Mouse (Mus musculus) left cerebral cortex, postnatal 36 days (tissue): Measurements from ENCODE around the gene Epo. TPM values are rescaled to one million over a fixed set of nuclear protein-coding genes. Genes with fewer than 3 reads are reported as not detected.
A peak's percentile ranks its signal among the peaks of the same experiment; 100 is the strongest.

Experiments used
- DNase-seq, 2 experiments: peaks; one replicate each; pipeline ENCODE4 v3.0.0; 2021 to 2022; ENCODE audit warnings: low spot score in 2 of 2, mixed read lengths in 1 of 2
- intact Hi-C: fragments of 180-260 bp; cut with DNase I; formaldehyde crosslinking; loops from one replicate; pipeline ENCODE4 v1.15.1; 2025
- total RNA-seq, 2 experiments: library from RNA; stranded (reverse); gene quantifications; 2 replicates each; pipeline ENCODE4 v1.2.3; 2021

Gene Epo
- total RNA-seq, 2 experiments from 2014 or later: not detected

GRCm38 (mm10) chr5:137524671-137525070, 8.4 kb downstream of the Epo start:
- DNase-seq: no peak
- intact Hi-C loops: no loop called here

- DNase-seq: no peak
- intact Hi-C loops: no loop called here
These were observed 8.9 kb downstream of the Epo start for GRCm38 (mm10) chr5:137524251-137524515.

GRCm38 (mm10) chr5:137523396-137524250, 9.4 kb downstream of the Epo start:
- intact Hi-C loops: no loop called here
- DNase-seq: no peak

GRCm38 (mm10) chr5:137522711-137523110, 10.3 kb downstream of the Epo start:
- intact Hi-C loops: no loop called here

GRCm38 (mm10) chr5:137521861-137522260, 11.2 kb downstream of the Epo start:
- intact Hi-C loops: no loop called here
- DNase-seq: no peak

More at GRCm38 (mm10) chr5:137522711-137523110, 10.3 kb downstream of the Epo start:
- no peak for DNase-seq

GRCm38 (mm10) chr5:137519691-137520550, 13.1 kb downstream of the Epo start:
- intact Hi-C loops: no loop called here
- no peak for DNase-seq

GRCm38 (mm10) chr5:137518436-137518835, 14.6 kb downstream of the Epo start, which contains the start of gene Gigyf1:
Gene Gigyf1, plus strand, starts transcription at chr5:137518548.
- DNase-seq: no peak
- intact Hi-C loops: no loop called here

- intact Hi-C loops: no loop called here
These were observed 18.2 kb downstream of the Epo start for GRCm38 (mm10) chr5:137514811-137515210.

GRCm38 (mm10) chr5:137513951-137514721, 18.9 kb downstream of the Epo start:
- no peak for DNase-seq
- intact Hi-C loops: no loop called here

More at GRCm38 (mm10) chr5:137514811-137515210, 18.2 kb downstream of the Epo start:
- DNase-seq: no peak

- intact Hi-C loops: no loop called here
- no peak for DNase-seq
These were observed 19.9 kb downstream of the Epo start for GRCm38 (mm10) chr5:137512847-137513794.

GRCm38 (mm10) chr5:137511706-137512105, 21.3 kb downstream of the Epo start:
- DNase-seq: no peak
- intact Hi-C loops: loop anchor here (2.0 kb wide), 1 partner anchor 19 kb away; no protein-coding TSS in a partner anchor

GRCm38 (mm10) chr5:137510573-137511390, 22.3 kb downstream of the Epo start:
- intact Hi-C loops: loop anchor here (2.0 kb wide), 1 partner anchor 20 kb away; no protein-coding TSS in a partner anchor
- DNase-seq: no peak

- peak; percentile 86 to 87 for DNase-seq
- intact Hi-C loops: loop anchor here (2.0 kb wide), 1 partner anchor 21 kb away; no protein-coding TSS in a partner anchor
These were observed 23.0 kb downstream of the Epo start for GRCm38 (mm10) chr5:137510014-137510501.

- intact Hi-C loops: loop anchor here (5.0 kb wide), 1 partner anchor 172 kb away; the partner anchor contains the start of gene Slc12a9
These were observed 29.0 kb downstream of the Epo start for GRCm38 (mm10) chr5:137504041-137504440.

GRCm38 (mm10) chr5:137502667-137503110, 30.4 kb downstream of the Epo start:
- intact Hi-C loops: loop anchor here (2.0 to 5.0 kb wide), 2 partner anchors 30 to 170 kb away; partner anchors contain the start of genes Epo, Gnb2 and Slc12a9
- no peak for DNase-seq

More at GRCm38 (mm10) chr5:137504041-137504440, 29.0 kb downstream of the Epo start:
- DNase-seq: no peak

- DNase-seq: peak; percentile 100
- intact Hi-C loops: loop anchor here (2.0 to 5.0 kb wide), 2 partner anchors 31 to 170 kb away; partner anchors contain the start of genes Epo, Gnb2 and Slc12a9
These were observed 31.1 kb downstream of the Epo start, which contains the start of gene Pop7 for GRCm38 (mm10) chr5:137501709-137502666. Gene Pop7, minus strand, starts transcription at chr5:137502518.
